Mouse (Mus musculus): ENCODE measurements around the gene Tmtc2.

GRCm38 (mm10) chr10:105199515-105199914, 374.7 kb downstream of the Tmtc2 start:
- TF ChIP-seq POLR2A (IDR thresholded peaks at IDR 0.05; ENCODE audit: extremely low read depth, insufficient read depth, low read length) (no peak), CTCF (IDR thresholded peaks at IDR 0.05; ENCODE audit: extremely low read depth, insufficient read depth, low read length) (no peak)

Data from cortical plate, adult 2 months (tissue).